Mouse (Mus musculus) forebrain, embryonic 10.5 days (tissue): ENCODE data around the gene Col6a5. TPM values are rescaled to one million over a fixed set of nuclear protein-coding genes. Genes with fewer than 3 reads are reported as not detected.

Experiments used
- DNase-seq: peaks from one replicate; pipeline ENCODE4 v3.0.0-alpha.2; 2017; ENCODE audit warnings: low spot score; ENCODE audit errors: extremely low spot score
- H3K27ac ChIP-seq: fragments of 300-500 bp; sonication (generic); 2 replicates; pipeline ENCODE4 v1.5.1; 2016; ENCODE audit warnings: mild to moderate bottlenecking
- H3K27me3 ChIP-seq: fragments of 300-500 bp; sonication (generic); 2 replicates; pipeline ENCODE4 v1.6.1; 2016; ENCODE audit warnings: mild to moderate bottlenecking; ENCODE audit not compliant: poor library complexity, severe bottlenecking
- H3K36me3 ChIP-seq: fragments of 300-500 bp; sonication (generic); replicated peaks from 2 replicates; pipeline ENCODE4 v1.6.1; 2016; ENCODE audit warnings: mild to moderate bottlenecking, moderate library complexity
- H3K4me1 ChIP-seq: fragments of 300-500 bp; sonication (generic); 2 replicates; pipeline ENCODE4 v1.6.1; 2016
- H3K4me3 ChIP-seq: fragments of 300-500 bp; sonication (generic); 2 replicates; pipeline ENCODE4 v1.5.1; 2016; ENCODE audit warnings: mild to moderate bottlenecking, moderate library complexity
- H3K9me3 ChIP-seq: fragments of 300-500 bp; sonication (generic); 2 replicates; pipeline ENCODE4 v1.6.1; 2016; ENCODE audit warnings: mild to moderate bottlenecking, moderate library complexity
- WGBS: fragments of 180-500 bp; shearing (Covaris S2); methylation state at CpG from one replicate; pipeline ENCODE4 v1.1.7; 2016; 5-methylcytosine and 5-hydroxymethylcytosine counted together
- polyA plus RNA-seq: library from polyadenylated mRNA; unstranded; fragments of >200 nt; fragmentation: Nextera tagmentation; extraction: Ambion mirVana; gene quantifications from 2 replicates; pipeline ENCODE4 v1.2.1, GENCODE M21; 2016

The Col6a5 gene
- polyA plus RNA-seq, 1 experiment from 2014 or later: not detected

GRCm38 (mm10) chr9:105970901-105971300, 10.5 kb upstream of the Col6a5 start:
- 88% methylated on average over 5 of the region's 5 CpGs for WGBS
- H3K27me3 ChIP-seq: peaks cover 2% of the 10 kb centered on the region; the same call in 1 of the 2 replicates
- no peaks in the 10 kb centered on the region for H3K36me3 ChIP-seq
- 0 out of 2 replicates have a peak, but pooled peaks cover 4% of the 10 kb centered on the region for H3K9me3 ChIP-seq
- DNase-seq: no peak
- H3K27ac ChIP-seq: no peak overlapping the region
- no peaks in the 10 kb centered on the region for H3K4me1 ChIP-seq
- H3K4me3 ChIP-seq: no peak overlapping the region

DNA sequence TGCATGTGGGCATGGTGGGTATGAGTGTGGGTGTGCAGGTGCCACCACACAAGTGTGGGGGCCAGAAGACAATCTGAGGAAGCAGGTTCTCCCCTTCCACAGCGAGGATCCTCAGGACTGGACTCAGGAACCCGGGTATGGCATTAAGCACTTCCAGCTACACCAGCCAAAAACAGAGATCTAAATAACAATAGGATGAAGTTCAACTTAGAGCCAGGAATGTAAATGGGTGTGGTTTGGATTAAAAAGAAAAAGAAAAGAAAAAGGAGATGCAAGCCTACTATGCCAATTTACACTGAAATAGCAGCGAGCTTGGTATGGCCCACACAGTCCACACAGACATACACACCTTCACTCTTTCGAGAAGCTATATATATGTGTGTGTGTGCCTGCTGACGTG, 7.5 kb upstream of the Col6a5 start:
- Histone ChIP-seq H3K4me1 (0 out of 2 replicates have a peak, but pooled peaks cover 5% of the 10 kb centered on the region), H3K27ac (no peak overlapping the region), H3K36me3 (no peaks in the 10 kb centered on the region), H3K27me3 (no peaks in the 10 kb centered on the region), H3K9me3 (no peaks in the 10 kb centered on the region), H3K4me3 (no peak overlapping the region)
- DNase-seq: no peak
- 81% methylated on average over 5 of the region's 5 CpGs for WGBS

GRCm38 (mm10) chr9:105959116-105959515, 1.3 kb downstream of the Col6a5 start:
- WGBS: 93% methylated on average over 1 of the region's 1 CpGs
- Histone ChIP-seq H3K4me3 (no peak overlapping the region), H3K4me1 (peaks cover 5% of the 10 kb centered on the region; the same call in 1 of the 2 replicates), H3K9me3 (no peaks in the 10 kb centered on the region), H3K27ac (no peak overlapping the region), H3K36me3 (no peaks in the 10 kb centered on the region), H3K27me3 (peaks cover 9% of the 10 kb centered on the region; the same call in 1 of the 2 replicates)
- DNase-seq: no peak

GRCm38 (mm10) chr9:105949755-105950154, 10.7 kb downstream of the Col6a5 start:
- 98% methylated on average over 1 of the region's 1 CpGs for WGBS
- Histone ChIP-seq H3K4me3 (no peak overlapping the region), H3K4me1 (no peaks in the 10 kb centered on the region), H3K9me3 (no peaks in the 10 kb centered on the region), H3K36me3 (no peaks in the 10 kb centered on the region), H3K27me3 (no peaks in the 10 kb centered on the region), H3K27ac (no peak overlapping the region)
- no peak for DNase-seq

- H3K27me3 ChIP-seq: no peaks in the 10 kb centered on the region
- no peak overlapping the region for H3K27ac ChIP-seq
- WGBS: 87% methylated on average over 3 of the region's 3 CpGs
- no peak overlapping the region for H3K4me3 ChIP-seq
- no peak for DNase-seq
- no peaks in the 10 kb centered on the region for H3K9me3 ChIP-seq
- H3K36me3 ChIP-seq: no peaks in the 10 kb centered on the region
- no peaks in the 10 kb centered on the region for H3K4me1 ChIP-seq
These were observed 12.9 kb downstream of the Col6a5 start for GRCm38 (mm10) chr9:105947577-105947976.

DNA sequence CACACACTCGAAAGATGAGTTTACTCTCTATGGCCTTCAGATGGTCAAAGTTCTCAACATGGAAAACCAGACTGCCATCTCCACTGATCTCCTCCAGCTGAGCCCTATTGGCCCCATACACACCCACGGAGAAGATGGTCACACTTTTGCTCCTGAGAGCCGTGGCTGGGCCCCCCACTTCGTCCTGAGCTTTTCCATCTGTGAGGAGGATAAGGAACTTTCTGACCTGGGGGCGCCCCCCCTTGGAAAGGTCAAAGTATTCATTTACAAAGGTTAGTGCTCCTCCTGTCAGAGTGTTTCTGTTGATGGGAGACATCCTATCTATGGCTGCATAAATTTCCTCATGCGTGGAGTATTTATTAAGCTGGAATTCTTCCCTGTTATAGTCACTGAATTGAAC, 26.6 kb downstream of the Col6a5 start:
- WGBS: 84% methylated on average over 6 of the region's 6 CpGs
- Histone ChIP-seq H3K9me3 (no peaks in the 10 kb centered on the region), H3K36me3 (no peaks in the 10 kb centered on the region), H3K4me3 (no peak overlapping the region), H3K27me3 (no peaks in the 10 kb centered on the region), H3K4me1 (no peaks in the 10 kb centered on the region), H3K27ac (no peak overlapping the region)
- no peak for DNase-seq

DNA sequence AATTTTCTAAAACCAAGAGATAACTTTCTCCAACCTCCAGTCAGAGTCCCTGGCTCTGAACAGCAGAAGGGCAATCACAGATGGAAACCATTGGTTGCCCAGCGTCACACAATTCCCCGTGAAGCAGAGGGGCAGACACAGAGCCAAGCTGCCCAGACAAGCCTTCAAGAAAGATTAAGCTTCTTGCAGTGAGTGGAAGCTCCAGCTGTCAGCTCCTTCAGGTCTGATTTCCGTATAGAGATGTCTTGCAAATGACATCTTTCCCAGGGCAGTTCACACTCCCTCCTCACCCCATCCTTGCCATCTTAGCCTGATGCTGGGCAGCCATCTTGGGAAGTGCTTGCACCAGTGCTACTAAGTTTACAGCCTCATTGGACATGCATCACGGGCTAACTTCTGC, 31.2 kb downstream of the Col6a5 start:
- 84% methylated on average over 4 of the region's 4 CpGs for WGBS
- no peaks in the 10 kb centered on the region for H3K27me3 ChIP-seq
- no peak overlapping the region for H3K4me3 ChIP-seq
- no peaks in the 10 kb centered on the region for H3K4me1 ChIP-seq
- no peaks in the 10 kb centered on the region for H3K36me3 ChIP-seq
- no peaks in the 10 kb centered on the region for H3K9me3 ChIP-seq
- no peak overlapping the region for H3K27ac ChIP-seq
- no peak for DNase-seq

- no peaks in the 10 kb centered on the region for H3K27me3 ChIP-seq
- H3K4me1 ChIP-seq: no peaks in the 10 kb centered on the region
- no peaks in the 10 kb centered on the region for H3K36me3 ChIP-seq
- no peaks in the 10 kb centered on the region for H3K9me3 ChIP-seq
- no peak for DNase-seq
- no peak overlapping the region for H3K27ac ChIP-seq
- H3K4me3 ChIP-seq: no peak overlapping the region
- 83% methylated on average over 6 of the region's 6 CpGs for WGBS
These were observed 31.9 kb downstream of the Col6a5 start for GRCm38 (mm10) chr9:105928406-105929071.

- Histone ChIP-seq H3K9me3 (no peaks in the 10 kb centered on the region), H3K27ac (no peak overlapping the region), H3K4me3 (no peak overlapping the region), H3K36me3 (no peaks in the 10 kb centered on the region), H3K27me3 (no peaks in the 10 kb centered on the region), H3K4me1 (no peaks in the 10 kb centered on the region)
- no peak for DNase-seq
- 86% methylated on average over 2 of the region's 2 CpGs for WGBS
These were observed 36.8 kb downstream of the Col6a5 start for GRCm38 (mm10) chr9:105923659-105924058.

DNA sequence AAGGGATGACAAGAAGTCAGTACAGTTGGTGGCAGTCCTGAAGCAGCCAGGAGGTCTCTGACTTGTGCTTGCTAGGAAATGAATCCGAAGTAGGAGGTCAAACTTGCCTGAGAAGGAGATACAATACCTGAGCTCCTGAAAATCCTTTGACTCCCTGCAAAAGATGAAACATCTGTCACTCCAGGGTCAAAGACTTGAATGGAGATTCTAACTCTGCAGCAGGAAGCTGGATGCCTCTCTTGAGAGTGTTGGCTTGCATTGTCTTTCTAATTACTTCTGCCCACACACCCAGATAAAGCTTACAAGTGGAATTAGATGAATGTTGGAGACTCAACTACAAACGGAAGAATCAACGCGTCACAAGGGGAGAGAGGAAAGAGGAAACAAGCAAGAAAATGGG, 45.3 kb downstream of the Col6a5 start:
- no peaks in the 10 kb centered on the region; the same call in 1 of the 2 replicates for H3K4me1 ChIP-seq
- H3K4me3 ChIP-seq: no peak overlapping the region
- no peaks in the 10 kb centered on the region for H3K9me3 ChIP-seq
- no peak for DNase-seq
- no peak overlapping the region for H3K27ac ChIP-seq
- 50% methylated on average over 4 of the region's 4 CpGs for WGBS
- H3K36me3 ChIP-seq: no peaks in the 10 kb centered on the region
- H3K27me3 ChIP-seq: no peaks in the 10 kb centered on the region

DNA sequence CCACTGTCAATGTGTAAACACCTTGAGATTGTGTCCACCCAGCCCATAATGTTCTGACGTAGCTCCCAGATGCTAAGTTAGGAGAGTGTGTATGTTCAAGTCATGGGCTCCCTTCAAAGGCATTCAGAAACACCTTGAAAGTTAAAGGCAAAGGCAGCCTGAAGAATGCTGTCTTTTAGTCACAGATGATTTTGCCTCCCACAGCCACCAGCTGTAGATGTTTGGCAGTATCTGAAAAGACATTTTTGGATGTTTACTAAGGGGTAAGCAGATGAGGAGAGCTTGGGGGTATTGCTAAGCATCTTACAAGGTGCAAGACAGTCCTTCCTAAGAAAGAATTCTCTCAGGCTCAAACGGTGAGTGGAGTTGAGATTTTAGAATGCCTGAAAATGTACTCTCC, 50.3 kb downstream of the Col6a5 start:
- WGBS: 90% methylated on average over 2 of the region's 2 CpGs
- Histone ChIP-seq H3K27me3 (no peaks in the 10 kb centered on the region), H3K36me3 (no peaks in the 10 kb centered on the region), H3K4me3 (no peak overlapping the region), H3K4me1 (no peaks in the 10 kb centered on the region), H3K9me3 (no peaks in the 10 kb centered on the region), H3K27ac (no peak overlapping the region)
- DNase-seq: no peak

DNA sequence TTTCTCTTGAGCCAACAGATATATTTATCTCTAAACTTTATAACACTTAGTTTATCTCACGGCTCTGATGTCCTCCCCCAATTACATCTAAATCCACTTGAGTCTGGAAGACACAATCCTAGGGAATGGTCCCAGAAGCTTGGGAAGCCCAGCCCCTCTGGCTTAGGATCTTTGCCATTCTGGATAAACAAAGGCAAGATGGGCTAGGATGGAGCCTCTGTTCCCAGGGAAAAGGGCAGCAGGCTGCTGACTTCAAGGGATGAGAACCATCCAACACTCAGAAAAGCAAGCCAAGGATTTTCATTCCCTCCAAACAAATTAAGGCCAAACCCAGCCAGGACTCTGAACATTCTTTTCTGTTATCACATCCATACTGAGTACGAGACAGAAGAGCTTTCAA, 51.1 kb downstream of the Col6a5 start:
- Histone ChIP-seq H3K4me1 (no peaks in the 10 kb centered on the region), H3K36me3 (no peaks in the 10 kb centered on the region), H3K27me3 (no peaks in the 10 kb centered on the region), H3K27ac (no peak overlapping the region), H3K9me3 (no peaks in the 10 kb centered on the region), H3K4me3 (no peak overlapping the region)
- no peak for DNase-seq
- 80% methylated on average over 2 of the region's 2 CpGs for WGBS

- H3K4me1 ChIP-seq: no peaks in the 10 kb centered on the region
- H3K36me3 ChIP-seq: no peaks in the 10 kb centered on the region
- no peaks in the 10 kb centered on the region for H3K9me3 ChIP-seq
- H3K27ac ChIP-seq: no peak overlapping the region
- no peak overlapping the region for H3K4me3 ChIP-seq
- DNase-seq: no peak
- 84% methylated on average over 6 of the region's 6 CpGs for WGBS
- H3K27me3 ChIP-seq: no peaks in the 10 kb centered on the region
These were observed 53.0 kb downstream of the Col6a5 start for GRCm38 (mm10) chr9:105907411-105907810.

- Histone ChIP-seq H3K36me3 (no peaks in the 10 kb centered on the region), H3K9me3 (no peaks in the 10 kb centered on the region), H3K4me1 (0 out of 2 replicates have a peak, but pooled peaks cover 4% of the 10 kb centered on the region), H3K27me3 (no peaks in the 10 kb centered on the region), H3K4me3 (no peak overlapping the region), H3K27ac (no peak overlapping the region)
- WGBS: 65% methylated on average over 2 of the region's 2 CpGs
- DNase-seq: no peak
These were observed 72.9 kb downstream of the Col6a5 start for GRCm38 (mm10) chr9:105887521-105887920.
